Mouse (Mus musculus) hindbrain, embryonic 15.5 days (tissue): ENCODE data around the gene Samd14. TPM values are rescaled to one million over a fixed set of nuclear protein-coding genes. Genes with fewer than 3 reads are reported as not detected.

Experiments
- ATAC-seq: fragments of 200-750 bp; cut with Nextera tagmentation; 2 replicates; pipeline ENCODE4 v1.8.0; 2017; ENCODE audit warnings: low read depth, moderate number of reproducible peaks, moderate TSS enrichment; ENCODE audit not compliant: low FRiP score
- H3K27ac ChIP-seq: fragments of 300-500 bp; sonication (generic); replicated peaks from 2 replicates; pipeline ENCODE4 v1.5.1; 2015; ENCODE audit warnings: mild to moderate bottlenecking, inconsistent platforms
- H3K27me3 ChIP-seq: fragments of 300-500 bp; sonication (generic); 2 replicates; pipeline ENCODE4 v1.6.1; 2015; ENCODE audit warnings: control low read depth, inconsistent platforms
- H3K36me3 ChIP-seq: fragments of 300-500 bp; sonication (generic); 2 replicates; pipeline ENCODE4 v1.6.1; 2015; ENCODE audit warnings: control low read depth, inconsistent platforms
- H3K4me1 ChIP-seq: fragments of 300-500 bp; sonication (generic); replicated peaks from 2 replicates; pipeline ENCODE4 v1.6.1; 2015; ENCODE audit warnings: control low read depth, inconsistent platforms
- H3K4me2 ChIP-seq: fragments of 300-500 bp; sonication (generic); 2 replicates; pipeline ENCODE4 v1.6.1; 2015; ENCODE audit warnings: moderate library complexity, mild to moderate bottlenecking, inconsistent platforms
- H3K4me3 ChIP-seq: fragments of 300-500 bp; sonication (generic); 2 replicates; pipeline ENCODE4 v1.5.1; 2015; ENCODE audit warnings: mild to moderate bottlenecking, inconsistent platforms
- H3K9ac ChIP-seq: fragments of 300-500 bp; sonication (generic); 2 replicates; pipeline ENCODE4 v1.6.1; 2015; ENCODE audit warnings: inconsistent platforms
- H3K9me3 ChIP-seq: fragments of 300-500 bp; sonication (generic); 2 replicates; pipeline ENCODE4 v1.6.1; 2016; ENCODE audit warnings: control low read depth, inconsistent platforms
- WGBS: fragments of 180-500 bp; shearing (Covaris S2); methylation state at CpG from one replicate; pipeline ENCODE4 v1.1.7; 2015; 5-methylcytosine and 5-hydroxymethylcytosine counted together
- polyA plus RNA-seq: library from polyadenylated mRNA; unstranded; fragments of >200 nt; fragmentation: Nextera tagmentation; extraction: Ambion mirVana; gene quantifications from 2 replicates; pipeline ENCODE4 v1.2.1, GENCODE M21; 2015

Samd14 gene
- polyA plus RNA-seq, 1 experiment from 2014 or later, result 176 TPM

- Histone ChIP-seq H3K36me3 (peaks cover 8% of the 10 kb centered on the region; the same call in 1 of the 2 replicates), H3K9me3 (no peaks in the 10 kb centered on the region), H3K9ac (peak within 1 kb of the TSS; percentile 57), H3K27ac (peak within 1 kb of the TSS; percentile 70), H3K4me1 (peaks cover 23% of the 10 kb centered on the region), H3K27me3 (no peaks in the 10 kb centered on the region), H3K4me2 (peak within 1 kb of the TSS; percentile 92), H3K4me3 (peak within 1 kb of the TSS; percentile 77)
- ATAC-seq, result peak; percentile 98
- 0% methylated on average over 41 of the region's 41 CpGs for WGBS
Observed at GRCm38 (mm10) chr11:95041139-95041609, 31.5 kb downstream of the Samd14 start, which contains the start of gene Pdk2. TSS of gene Pdk2 (minus strand) at chr11:95041354.

GRCm38 (mm10) chr11:95042096-95042495 lies 32.4 kb downstream of the Samd14 start:
- peaks cover 23% of the 10 kb centered on the region for H3K4me1 ChIP-seq
- ATAC-seq, result no peak
- H3K4me3 ChIP-seq, result peak overlapping the region; percentile 77
- H3K9me3 ChIP-seq, result no peaks in the 10 kb centered on the region
- WGBS, result 1% methylated on average over 11 of the region's 11 CpGs
- 0 out of 2 replicates have a peak overlapping the region, but pooled peaks have one; percentile 15 for H3K9ac ChIP-seq
- H3K27ac ChIP-seq, result 0 out of 2 replicates have a peak overlapping the region, but pooled peaks have one; percentile 22
- peak overlapping the region; percentile 92 for H3K4me2 ChIP-seq
- no peaks in the 10 kb centered on the region for H3K27me3 ChIP-seq
- peaks cover 12% of the 10 kb centered on the region; the same call in 1 of the 2 replicates for H3K36me3 ChIP-seq

- H3K4me2 ChIP-seq, result no peak overlapping the region
- H3K27me3 ChIP-seq, result no peaks in the 10 kb centered on the region
- no peak overlapping the region for H3K9ac ChIP-seq
- H3K9me3 ChIP-seq, result no peaks in the 10 kb centered on the region
- peaks cover 23% of the 10 kb centered on the region for H3K4me1 ChIP-seq
- H3K27ac ChIP-seq, result no peak overlapping the region
- ATAC-seq, result no peak
- H3K4me3 ChIP-seq, result no peak overlapping the region
- H3K36me3 ChIP-seq, result 0 out of 2 replicates have a peak, but pooled peaks cover 12% of the 10 kb centered on the region
- 92% methylated on average over 4 of the region's 4 CpGs for WGBS
Observed at GRCm38 (mm10) chr11:95043060-95043459, 33.4 kb downstream of the Samd14 start.

GRCm38 (mm10) chr11:95043608-95044007 lies 33.9 kb downstream of the Samd14 start:
- H3K4me3 ChIP-seq, result no peak overlapping the region
- no peak overlapping the region for H3K4me2 ChIP-seq
- H3K4me1 ChIP-seq, result peaks cover 23% of the 10 kb centered on the region
- no peaks in the 10 kb centered on the region for H3K9me3 ChIP-seq
- no peak overlapping the region for H3K27ac ChIP-seq
- H3K27me3 ChIP-seq, result no peaks in the 10 kb centered on the region
- 0 out of 2 replicates have a peak, but pooled peaks cover 12% of the 10 kb centered on the region for H3K36me3 ChIP-seq
- ATAC-seq, result no peak
- 62% methylated on average over 7 of the region's 7 CpGs for WGBS
- H3K9ac ChIP-seq, result no peak overlapping the region

- no peaks in the 10 kb centered on the region for H3K9me3 ChIP-seq
- H3K4me1 ChIP-seq, result peaks cover 23% of the 10 kb centered on the region
- H3K27me3 ChIP-seq, result no peaks in the 10 kb centered on the region
- 0 out of 2 replicates have a peak, but pooled peaks cover 16% of the 10 kb centered on the region for H3K36me3 ChIP-seq
- H3K27ac ChIP-seq, result no peak overlapping the region
- ATAC-seq, result no peak
- WGBS, result 60% methylated on average over 13 of the region's 13 CpGs
- no peak overlapping the region for H3K4me3 ChIP-seq
- H3K4me2 ChIP-seq, result no peak overlapping the region
- H3K9ac ChIP-seq, result no peak overlapping the region
Observed at GRCm38 (mm10) chr11:95044185-95044870, 34.6 kb downstream of the Samd14 start.

- no peak overlapping the region for H3K27ac ChIP-seq
- no peaks in the 10 kb centered on the region for H3K9me3 ChIP-seq
- no peak overlapping the region for H3K9ac ChIP-seq
- no peaks in the 10 kb centered on the region for H3K27me3 ChIP-seq
- H3K4me2 ChIP-seq, result no peak overlapping the region
- H3K4me1 ChIP-seq, result peaks cover 3% of the 10 kb centered on the region
- H3K4me3 ChIP-seq, result no peak overlapping the region
- WGBS, result 61% methylated on average over 9 of the region's 9 CpGs
- H3K36me3 ChIP-seq, result peaks cover 29% of the 10 kb centered on the region
- peak; percentile 53; the same call in 1 of the 2 replicates for ATAC-seq
Observed at GRCm38 (mm10) chr11:95046980-95047680, 37.5 kb downstream of the Samd14 start.

GRCm38 (mm10) chr11:95053062-95053461 lies 43.4 kb downstream of the Samd14 start:
- H3K27me3 ChIP-seq, result no peaks in the 10 kb centered on the region
- H3K4me3 ChIP-seq, result no peak overlapping the region
- peaks cover 35% of the 10 kb centered on the region for H3K36me3 ChIP-seq

GRCm38 (mm10) chr11:95056768-95057501 lies 47.3 kb downstream of the Samd14 start:
- 0 out of 2 replicates have a peak, but pooled peaks cover 2% of the 10 kb centered on the region for H3K27me3 ChIP-seq
- H3K4me2 ChIP-seq, result no peak overlapping the region
- no peak overlapping the region for H3K4me3 ChIP-seq
- no peak overlapping the region for H3K9ac ChIP-seq
- peaks cover 35% of the 10 kb centered on the region for H3K36me3 ChIP-seq
- ATAC-seq, result no peak
- H3K27ac ChIP-seq, result no peak overlapping the region
- no peaks in the 10 kb centered on the region for H3K9me3 ChIP-seq
- 28% methylated on average over 19 of the region's 19 CpGs for WGBS
- 0 out of 2 replicates have a peak, but pooled peaks cover 7% of the 10 kb centered on the region for H3K4me1 ChIP-seq

More at GRCm38 (mm10) chr11:95053062-95053461, 43.4 kb downstream of the Samd14 start:
- H3K4me1 ChIP-seq, result 0 out of 2 replicates have a peak, but pooled peaks cover 7% of the 10 kb centered on the region
- 79% methylated on average over 9 of the region's 9 CpGs for WGBS
- H3K27ac ChIP-seq, result no peak overlapping the region
- H3K4me2 ChIP-seq, result no peak overlapping the region
- H3K9ac ChIP-seq, result no peak overlapping the region
- no peaks in the 10 kb centered on the region for H3K9me3 ChIP-seq
- ATAC-seq, result no peak

- no peaks in the 10 kb centered on the region for H3K27me3 ChIP-seq
- H3K4me2 ChIP-seq, result no peak overlapping the region
- no peak overlapping the region for H3K27ac ChIP-seq
- no peak for ATAC-seq
- 89% methylated on average over 10 of the region's 10 CpGs for WGBS
- no peak overlapping the region for H3K9ac ChIP-seq
- H3K4me1 ChIP-seq, result peaks cover 12% of the 10 kb centered on the region
- no peak overlapping the region for H3K4me3 ChIP-seq
- H3K36me3 ChIP-seq, result peaks cover 9% of the 10 kb centered on the region
- H3K9me3 ChIP-seq, result no peaks in the 10 kb centered on the region
Observed at GRCm38 (mm10) chr11:95069226-95069957, 59.7 kb downstream of the Samd14 start.

- Histone ChIP-seq H3K4me1 (peaks cover 23% of the 10 kb centered on the region), H3K36me3 (peaks cover 6% of the 10 kb centered on the region), H3K27ac (no peak overlapping the region), H3K9me3 (no peaks in the 10 kb centered on the region), H3K4me2 (no peak overlapping the region), H3K4me3 (no peak overlapping the region), H3K9ac (no peak overlapping the region), H3K27me3 (no peaks in the 10 kb centered on the region)
- no peak for ATAC-seq
- WGBS, result 77% methylated on average over 8 of the region's 8 CpGs
Observed at GRCm38 (mm10) chr11:95070140-95071107, 60.7 kb downstream of the Samd14 start.
